Mouse (Mus musculus) MEL (cell line): ENCODE data around the gene Gm10491. TPM values are rescaled to one million over a fixed set of nuclear protein-coding genes. Genes with fewer than 3 reads are reported as not detected.

ENCODE experiments used
- DNase-seq: peaks from one replicate; pipeline ENCODE4 v3.0.0; 2011; ENCODE audit warnings: low read depth, low spot score
- H3K27ac ChIP-seq: 2 replicates; pipeline ENCODE4 v1.5.1; 2012; ENCODE audit warnings: low read depth, mild to moderate bottlenecking, control low read depth, low read length, moderate library complexity; ENCODE audit not compliant: control insufficient read depth
- H3K27me3 ChIP-seq, 2 experiments: fragments of 150-350 bp in 1 of 2; sonication (generic) in 1 of 2; 2 replicates each; pipeline ENCODE4 v1.6.1; 2012; ENCODE audit warnings: low read length in 2 of 2, mild to moderate bottlenecking in 2 of 2, improper control_type of control experiment in 1 of 2, moderate library complexity in 1 of 2; ENCODE audit not compliant: insufficient read depth in 2 of 2, control insufficient read depth in 1 of 2
- H3K36me3 ChIP-seq, 2 experiments: 2 replicates each; pipeline ENCODE4 v1.6.1; 2012 to 2014; ENCODE audit warnings: low read length in 2 of 2, improper control_type of control experiment in 1 of 2, inconsistent platforms in 1 of 2, mild to moderate bottlenecking in 1 of 2; ENCODE audit not compliant: insufficient read depth in 2 of 2, control insufficient read depth in 1 of 2
- H3K4me1 ChIP-seq, 2 experiments: fragments of 150-350 bp in 1 of 2; sonication (generic) in 1 of 2; 2 replicates each; pipeline ENCODE4 v1.6.1; 2012; ENCODE audit warnings: low read length in 2 of 2, improper control_type of control experiment in 1 of 2, mild to moderate bottlenecking in 1 of 2; ENCODE audit not compliant: insufficient read depth in 2 of 2, control insufficient read depth in 1 of 2
- H3K4me3 ChIP-seq, 2 experiments: fragments of 150-350 bp in 1 of 2; sonication (generic) in 1 of 2; 2 replicates each; pipeline ENCODE4 v1.5.1; 2012; ENCODE audit warnings: low read depth in 2 of 2, low read length in 2 of 2, mild to moderate bottlenecking in 2 of 2, moderate library complexity in 2 of 2, control low read depth in 1 of 2, improper control_type of control experiment in 1 of 2; ENCODE audit not compliant: control insufficient read depth in 1 of 2, insufficient read depth in 1 of 2
- H3K79me2 ChIP-seq: 2 replicates; pipeline ENCODE4 v1.6.1; 2012; ENCODE audit warnings: mild to moderate bottlenecking, low read length, moderate library complexity; ENCODE audit not compliant: control insufficient read depth, poor library complexity, insufficient read depth
- H3K9ac ChIP-seq: 2 replicates; pipeline ENCODE4 v1.6.1; 2012; ENCODE audit warnings: low read depth, mild to moderate bottlenecking, control low read depth, low read length, moderate library complexity; ENCODE audit not compliant: control insufficient read depth, poor library complexity, severe bottlenecking
- H3K9me3 ChIP-seq: fragments of 150-350 bp; sonication (generic); replicated peaks from 2 replicates; pipeline ENCODE4 v1.6.1; 2012; ENCODE audit warnings: mild to moderate bottlenecking, low read length, improper control_type of control experiment, moderate library complexity; ENCODE audit not compliant: insufficient read depth
- BHLHE40 ChIP-seq: IDR thresholded peaks from 2 replicates; pipeline ENCODE4 v1.6.1; 2012; ENCODE audit warnings: low read depth, mild to moderate bottlenecking, inconsistent platforms, low read length, improper control_type of control experiment, borderline replicate concordance
- CHD1 ChIP-seq: IDR thresholded peaks from 2 replicates; pipeline ENCODE4 v1.6.1; 2012; ENCODE audit warnings: low read depth, mild to moderate bottlenecking, inconsistent platforms, low read length, improper control_type of control experiment
- CHD2 ChIP-seq: IDR thresholded peaks from 2 replicates; pipeline ENCODE4 v1.6.1; 2011; ENCODE audit warnings: low read length, improper control_type of control experiment
- CTCF ChIP-seq, 3 experiments: IDR thresholded peaks in 2 of 3; conservative IDR thresholded peaks in 1 of 3; 2 replicates each; pipeline ENCODE4 v1.5.1; 2011 to 2012; ENCODE audit warnings: low read length in 3 of 3, low read depth in 2 of 3, mild to moderate bottlenecking in 2 of 3, improper control_type of control experiment in 1 of 3, inconsistent platforms in 1 of 3, mixed read lengths in 1 of 3, moderate library complexity in 1 of 3; ENCODE audit not compliant: control insufficient read depth in 1 of 3, insufficient read depth in 1 of 3, poor library complexity in 1 of 3, severe bottlenecking in 1 of 3
- E2F4 ChIP-seq: IDR thresholded peaks from 2 replicates; pipeline ENCODE4 v1.6.1; 2011; ENCODE audit warnings: low read depth, low read length, improper control_type of control experiment, borderline replicate concordance
- ELF1 ChIP-seq: IDR thresholded peaks from 2 replicates; pipeline ENCODE4 v1.6.1; 2014; ENCODE audit warnings: low read depth, mild to moderate bottlenecking, inconsistent platforms, low read length, improper control_type of control experiment, moderate library complexity
- EP300 ChIP-seq, 2 experiments: IDR thresholded peaks; 2 replicates each; pipeline ENCODE4 v1.6.1; 2011; ENCODE audit warnings: improper control_type of control experiment in 2 of 2, low read length in 2 of 2, low read depth in 1 of 2, mild to moderate bottlenecking in 1 of 2
- GABPA ChIP-seq: IDR thresholded peaks from 2 replicates; pipeline ENCODE4 v1.6.1; 2012; ENCODE audit warnings: low read depth, mild to moderate bottlenecking, inconsistent platforms, low read length, improper control_type of control experiment, moderate library complexity
- GATA1 ChIP-seq: IDR thresholded peaks from 2 replicates; pipeline ENCODE4 v1.6.1; 2011; ENCODE audit warnings: low read depth, low read length, improper control_type of control experiment
- HCFC1 ChIP-seq: IDR thresholded peaks from 2 replicates; pipeline ENCODE4 v1.6.1; 2012; ENCODE audit warnings: low read depth, mild to moderate bottlenecking, inconsistent platforms, low read length, improper control_type of control experiment, moderate library complexity
- JUND ChIP-seq: IDR thresholded peaks from 2 replicates; pipeline ENCODE4 v1.6.1; 2011; ENCODE audit warnings: low read depth, mild to moderate bottlenecking, improper control_type of control experiment, low read length
- KAT2A ChIP-seq: conservative IDR thresholded peaks from 2 replicates; pipeline ENCODE4 v1.6.1; 2012; ENCODE audit warnings: low read depth, low read length, improper control_type of control experiment, inconsistent platforms
- MAFK ChIP-seq: IDR thresholded peaks from 2 replicates; pipeline ENCODE4 v1.6.1; 2011; ENCODE audit warnings: low read depth, mild to moderate bottlenecking, low read length, improper control_type of control experiment, borderline replicate concordance
- MAX ChIP-seq: IDR thresholded peaks from 2 replicates; pipeline ENCODE4 v1.6.1; 2011; ENCODE audit warnings: low read length, improper control_type of control experiment
- MAZ ChIP-seq: IDR thresholded peaks from 2 replicates; pipeline ENCODE4 v1.6.1; 2012; ENCODE audit warnings: low read depth, mild to moderate bottlenecking, inconsistent platforms, low read length, improper control_type of control experiment
- MEF2A ChIP-seq: IDR thresholded peaks from 2 replicates; pipeline ENCODE4 v1.6.1; 2014; ENCODE audit warnings: low read depth, mild to moderate bottlenecking, inconsistent platforms, low read length, improper control_type of control experiment; ENCODE audit not compliant: poor library complexity, insufficient replicate concordance, severe bottlenecking; ENCODE audit errors: extremely low read depth
- MXI1 ChIP-seq: IDR thresholded peaks from 2 replicates; pipeline ENCODE4 v1.6.1; 2011; ENCODE audit warnings: mild to moderate bottlenecking, low read depth, low read length, improper control_type of control experiment
- MYB ChIP-seq: IDR thresholded peaks from 2 replicates; pipeline ENCODE4 v1.6.1; 2011; ENCODE audit warnings: mild to moderate bottlenecking, low read depth, low read length, improper control_type of control experiment
- MYC ChIP-seq: IDR thresholded peaks from 2 replicates; pipeline ENCODE4 v1.6.1; 2011; ENCODE audit warnings: low read depth, mild to moderate bottlenecking, low read length, improper control_type of control experiment, moderate library complexity
- NELFE ChIP-seq: IDR thresholded peaks from 2 replicates; pipeline ENCODE4 v1.6.1; 2011; ENCODE audit warnings: low read depth, low read length, improper control_type of control experiment
- NRF1 ChIP-seq: IDR thresholded peaks from 2 replicates; pipeline ENCODE4 v1.6.1; 2014; ENCODE audit warnings: low read depth, mild to moderate bottlenecking, inconsistent platforms, low read length, improper control_type of control experiment, moderate library complexity; ENCODE audit not compliant: poor library complexity, insufficient read depth, severe bottlenecking
- POLR2A ChIP-seq, 2 experiments: IDR thresholded peaks; 2 replicates each; pipeline ENCODE4 v1.6.1; 2011 to 2012; ENCODE audit warnings: low read length in 2 of 2, mild to moderate bottlenecking in 2 of 2, control low read depth in 1 of 2, improper control_type of control experiment in 1 of 2, low read depth in 1 of 2, moderate library complexity in 1 of 2; ENCODE audit not compliant: control insufficient read depth in 1 of 2, insufficient read depth in 1 of 2, poor library complexity in 1 of 2
- POLR2AphosphoS5 ChIP-seq: IDR thresholded peaks from 2 replicates; pipeline ENCODE4 v1.6.1; 2012; ENCODE audit warnings: low read depth, borderline replicate concordance, mild to moderate bottlenecking, inconsistent platforms, low read length, moderate library complexity, mixed read lengths
- RAD21 ChIP-seq: IDR thresholded peaks from 2 replicates; pipeline ENCODE4 v1.6.1; 2011; ENCODE audit warnings: mild to moderate bottlenecking, low read depth, low read length, improper control_type of control experiment
- RCOR1 ChIP-seq: IDR thresholded peaks from 2 replicates; pipeline ENCODE4 v1.6.1; 2012; ENCODE audit warnings: low read depth, mild to moderate bottlenecking, inconsistent platforms, low read length, improper control_type of control experiment
- SIN3A ChIP-seq: IDR thresholded peaks from 2 replicates; pipeline ENCODE4 v1.6.1; 2012; ENCODE audit warnings: low read length, improper control_type of control experiment, inconsistent platforms
- TBP ChIP-seq: IDR thresholded peaks from 2 replicates; pipeline ENCODE4 v1.8.0; 2011; ENCODE audit warnings: low read depth, low read length, improper control_type of control experiment
- TCF12 ChIP-seq: IDR thresholded peaks from 2 replicates; pipeline ENCODE4 v1.6.1; 2014; ENCODE audit warnings: low read depth, mild to moderate bottlenecking, inconsistent platforms, low read length, improper control_type of control experiment, moderate library complexity
- UBTF ChIP-seq: IDR thresholded peaks from 2 replicates; pipeline ENCODE4 v1.6.1; 2012; ENCODE audit warnings: low read depth, mild to moderate bottlenecking, inconsistent platforms, low read length, improper control_type of control experiment, moderate library complexity, borderline replicate concordance; ENCODE audit not compliant: insufficient read depth
- USF1 ChIP-seq: IDR thresholded peaks from 2 replicates; pipeline ENCODE4 v1.6.1; 2014; ENCODE audit warnings: low read depth, mild to moderate bottlenecking, inconsistent platforms, low read length, improper control_type of control experiment, moderate library complexity
- USF2 ChIP-seq, 2 experiments: IDR thresholded peaks; 2 replicates each; pipeline ENCODE4 v1.6.1; 2011 to 2012; ENCODE audit warnings: improper control_type of control experiment in 2 of 2, low read length in 2 of 2, borderline replicate concordance in 1 of 2, inconsistent platforms in 1 of 2, low read depth in 1 of 2, mild to moderate bottlenecking in 1 of 2; ENCODE audit not compliant: insufficient read depth in 1 of 2
- ZC3H11A ChIP-seq: IDR thresholded peaks from 2 replicates; pipeline ENCODE4 v1.6.1; 2012; ENCODE audit warnings: low read depth, mild to moderate bottlenecking, inconsistent platforms, low read length, improper control_type of control experiment
- ZKSCAN1 ChIP-seq: IDR thresholded peaks from 2 replicates; pipeline ENCODE4 v1.6.1; 2012; ENCODE audit warnings: low read depth, mild to moderate bottlenecking, inconsistent platforms, low read length, improper control_type of control experiment, moderate library complexity
- ZMIZ1 ChIP-seq: IDR thresholded peaks from 2 replicates; pipeline ENCODE4 v1.6.1; 2012; ENCODE audit warnings: low read depth, mild to moderate bottlenecking, inconsistent platforms, low read length, improper control_type of control experiment, moderate library complexity
- ZNF384 ChIP-seq: IDR thresholded peaks from 2 replicates; pipeline ENCODE4 v1.6.1; 2012; ENCODE audit warnings: low read depth, mild to moderate bottlenecking, inconsistent platforms, low read length, improper control_type of control experiment
- polyA plus RNA-seq, 2 experiments: library from polyadenylated mRNA; stranded (reverse) in 1 of 2; unstranded in 1 of 2; fragments of >175 nt in 1 of 2; fragments of >200 nt in 1 of 2; gene quantifications; 2 replicates each; pipeline versions ENCODE4 v1.2.1 to v1.2.4; 2012; ENCODE audit warnings: low replicate concordance in 2 of 2, low read depth in 1 of 2; ENCODE audit not compliant: insufficient read length in 2 of 2, insufficient read depth in 1 of 2, missing spikeins in 1 of 2
- total RNA-seq: library from RNA; depleted of rRNA; stranded (reverse); fragments of 300-350 nt; gene quantifications from 2 replicates; pipeline ENCODE4 v1.2.3, GENCODE M21; 2012

Gm10491 gene
- total and polyA plus RNA-seq, 3 experiments, result not detected

DNA sequence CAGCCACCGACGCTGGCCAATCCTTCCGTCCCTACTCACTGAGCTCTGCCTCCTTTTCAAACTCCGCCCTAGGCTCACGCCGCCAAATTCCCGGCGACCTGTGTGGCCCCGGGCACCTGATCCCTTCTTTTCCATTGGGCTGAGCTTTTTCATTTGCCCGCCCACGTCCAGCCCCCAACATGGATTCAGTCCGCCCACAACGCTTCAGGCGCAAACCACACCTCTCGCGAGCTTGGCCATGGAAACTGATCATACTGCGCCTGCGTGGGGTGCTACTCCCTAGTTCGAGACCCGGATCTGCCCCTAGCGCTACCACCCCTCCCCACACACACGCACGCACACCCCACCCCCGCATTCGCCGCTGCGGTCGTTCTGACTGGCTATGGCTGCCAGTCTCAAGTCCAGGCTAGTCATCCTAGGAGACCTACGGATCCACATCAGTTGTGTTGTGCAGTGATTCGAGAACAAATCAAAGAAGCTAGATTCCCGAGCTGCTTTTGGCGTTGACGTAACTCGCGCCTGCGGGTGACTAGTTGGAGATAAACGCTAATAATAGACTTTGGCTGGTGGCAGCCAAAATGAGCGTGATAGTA is 40.4 kb upstream of the Gm10491 start:
- Histone ChIP-seq H3K4me1 (peaks cover 3 to 8% of the 10 kb centered on the region in 2 experiments; a peak in 3 of 4 replicates), H3K9me3 (no peaks in the 10 kb centered on the region), H3K36me3 (peaks cover 0 to 4% of the 10 kb centered on the region in 2 experiments; a peak in 1 of 4 replicates), H3K79me2 (no peaks in the 10 kb centered on the region), H3K27ac (no peak overlapping the region), H3K9ac (peak overlapping the region; percentile 49), H3K4me3 (peak overlapping the region; percentile 47 to 78), H3K27me3 (no peaks in the 10 kb centered on the region)
- peak; percentile 99 for DNase-seq
- TF ChIP-seq HCFC1 (peak; percentile 68; the same call in 1 of the 2 replicates), CHD2 (peak; percentile 94), MAFK (no peak), NRF1 (peak; percentile 83), NELFE (no peak; the same call in 1 of the 2 replicates), MXI1 (peak; percentile 57; the same call in 1 of the 2 replicates), UBTF (no peak), EP300 (IDR thresholded peaks at IDR 0.05; ENCODE audit: low read depth in 1 of 2, low read length in 2 of 2) (peak in 1 of 2 experiments; percentile 25; a peak in 1 of 4 replicates), MAX (no peak), USF1 (peak; percentile 62), TBP (no peak), GABPA (no peak), KAT2A (no peak), CHD1 (no peak), RAD21 (no peak), RCOR1 (peak; percentile 96), MAZ (peak; percentile 59; the same call in 1 of the 2 replicates), ELF1 (no peak), ZNF384 (no peak), MYB (no peak), ZC3H11A (no peak), USF2 (IDR thresholded peaks at IDR 0.05; ENCODE audit: borderline replicate concordance in 1 of 2, insufficient read depth in 1 of 2, low read depth in 1 of 2, low read length in 2 of 2) (no peak), POLR2A (IDR thresholded peaks at IDR 0.05; ENCODE audit: control insufficient read depth in 1 of 2, insufficient read depth in 1 of 2, low read depth in 1 of 2, low read length in 2 of 2, poor library complexity in 1 of 2) (0 out of 4 replicates have a peak, but pooled peaks of 1 of the 2 experiments have one; percentile 1), CTCF (IDR thresholded peaks at IDR 0.05 in 2 of 3, conservative IDR thresholded peaks at IDR 0.05 in 1 of 3; ENCODE audit: control insufficient read depth in 1 of 3, insufficient read depth in 1 of 3, low read depth in 2 of 3, low read length in 3 of 3, poor library complexity in 1 of 3, severe bottlenecking in 1 of 3) (no peak), BHLHE40 (peak; percentile 74; the same call in 1 of the 2 replicates), MEF2A (peak; percentile 97), JUND (no peak), ZKSCAN1 (no peak), SIN3A (peak; percentile 46; the same call in 1 of the 2 replicates), GATA1 (peak; percentile 63; the same call in 1 of the 2 replicates), POLR2AphosphoS5 (no peak), ZMIZ1 (no peak), MYC (no peak), E2F4 (0 out of 2 replicates have a peak, but pooled peaks have one; percentile 29), TCF12 (0 out of 2 replicates have a peak, but pooled peaks have one; percentile 20)
